Mouse (Mus musculus) layer of hippocampus, adult 2 months (tissue): Measurements from ENCODE around the gene C1ql3. TPM values are rescaled to one million over a fixed set of nuclear protein-coding genes. Genes with fewer than 3 reads are reported as not detected.

Experiments
- DNase-seq, 2 experiments: peaks; one replicate each; pipeline ENCODE4 v3.0.0; 2022; ENCODE audit warnings: low spot score in 2 of 2
- H3K27ac ChIP-seq: fragments of 200-600 bp; 2 replicates; pipeline ENCODE4 v1.8.1; 2022
- H3K4me3 ChIP-seq: fragments of 200-600 bp; 2 replicates; pipeline ENCODE4 v1.8.1; 2022; ENCODE audit warnings: mild to moderate bottlenecking
- CTCF ChIP-seq: fragments of 200-600 bp; conservative IDR thresholded peaks from 2 replicates; pipeline ENCODE4 v1.8.1; 2022; ENCODE audit warnings: antibody characterized with exemption, mild to moderate bottlenecking, moderate library complexity
- total RNA-seq, 2 experiments: library from RNA; stranded (reverse); gene quantifications; 2 replicates each; pipeline ENCODE4 v1.2.3; 2021

Gene C1ql3
- total RNA-seq, 2 experiments from 2014 or later, result 173 to 174 TPM

GRCm38 (mm10) chr2:13008433-13008832 is 3.2 kb downstream of the C1ql3 start:
- DNase-seq, result no peak
- H3K27ac ChIP-seq, result peak overlapping the region; percentile 96
- peak; percentile 71 for TF ChIP-seq CTCF
- peak overlapping the region; percentile 72 for H3K4me3 ChIP-seq

- no peak for DNase-seq
- peak overlapping the region; percentile 32; the same call in 1 of the 2 replicates for H3K27ac ChIP-seq
- H3K4me3 ChIP-seq, result no peak overlapping the region
- no peak for TF ChIP-seq CTCF
Observed at GRCm38 (mm10) chr2:13000026-13000425, 11.6 kb downstream of the C1ql3 start.

DNA sequence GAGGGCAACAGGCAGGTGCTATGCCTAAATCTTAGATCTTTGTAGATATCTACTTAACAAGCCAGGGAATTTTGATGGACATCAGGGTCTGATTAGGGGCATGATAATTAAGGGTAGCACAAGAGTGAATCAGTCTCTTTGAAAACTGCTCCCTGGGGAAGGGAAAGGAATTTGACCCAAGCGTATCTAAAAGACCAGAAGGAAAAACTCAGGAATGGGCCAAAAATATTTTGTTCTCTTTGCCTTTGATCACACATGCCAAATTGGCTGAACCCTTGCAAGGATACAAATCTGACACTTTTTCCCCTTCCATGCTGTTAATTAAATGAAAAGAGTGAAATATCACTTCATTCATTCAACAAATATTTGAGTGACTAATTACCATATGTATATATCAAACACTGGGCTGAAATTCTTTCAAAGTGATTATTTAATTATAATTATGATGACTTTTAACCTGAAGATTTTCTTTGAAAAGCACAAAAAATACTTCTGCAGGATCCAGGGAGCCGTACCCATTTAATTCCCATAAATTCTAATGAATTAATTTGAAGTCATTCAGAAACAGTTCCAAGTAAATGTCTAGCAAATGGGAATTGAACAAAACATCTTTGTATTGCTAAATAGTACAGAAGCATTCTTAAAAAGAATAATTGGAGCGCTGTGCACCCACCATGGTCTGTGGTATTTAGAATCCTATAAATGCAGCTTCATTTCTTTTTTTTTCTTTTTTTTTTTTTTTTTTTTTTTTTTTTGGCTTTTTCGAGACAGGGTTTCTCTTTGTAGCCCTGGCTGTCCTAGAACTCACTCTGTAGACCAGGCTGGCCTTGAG is 26.5 kb downstream of the C1ql3 start:
- no peak overlapping the region for H3K4me3 ChIP-seq
- no peak overlapping the region for H3K27ac ChIP-seq
- DNase-seq, result no peak
- TF ChIP-seq CTCF, result no peak

- peak in 1 of 2 experiments; percentile 34 for DNase-seq
- H3K4me3 ChIP-seq, result no peak overlapping the region
- TF ChIP-seq CTCF, result no peak
- H3K27ac ChIP-seq, result no peak overlapping the region
Observed at GRCm38 (mm10) chr2:12978771-12979170, 32.8 kb downstream of the C1ql3 start.

DNA sequence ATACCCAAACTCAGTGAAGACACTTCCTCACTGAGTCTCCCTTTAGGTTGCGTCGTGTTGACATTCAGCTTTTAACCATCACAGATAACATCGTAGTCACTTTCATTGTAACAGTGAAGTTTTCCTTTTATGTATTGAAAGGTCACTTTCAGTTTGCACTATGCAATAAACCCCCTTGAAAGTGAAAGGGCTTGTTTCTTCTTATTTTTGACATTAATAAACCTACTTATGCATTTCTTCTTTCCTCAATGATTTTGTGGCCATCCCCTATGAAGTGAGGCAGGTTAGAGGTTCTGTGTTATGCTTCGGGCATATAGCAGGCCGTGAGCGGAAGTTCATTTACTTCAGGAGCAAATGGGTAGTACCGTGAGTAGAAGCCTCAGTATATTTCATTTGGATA is 34.2 kb downstream of the C1ql3 start:
- H3K4me3 ChIP-seq, result no peak overlapping the region
- DNase-seq, result no peak
- no peak for TF ChIP-seq CTCF
- H3K27ac ChIP-seq, result no peak overlapping the region

DNA sequence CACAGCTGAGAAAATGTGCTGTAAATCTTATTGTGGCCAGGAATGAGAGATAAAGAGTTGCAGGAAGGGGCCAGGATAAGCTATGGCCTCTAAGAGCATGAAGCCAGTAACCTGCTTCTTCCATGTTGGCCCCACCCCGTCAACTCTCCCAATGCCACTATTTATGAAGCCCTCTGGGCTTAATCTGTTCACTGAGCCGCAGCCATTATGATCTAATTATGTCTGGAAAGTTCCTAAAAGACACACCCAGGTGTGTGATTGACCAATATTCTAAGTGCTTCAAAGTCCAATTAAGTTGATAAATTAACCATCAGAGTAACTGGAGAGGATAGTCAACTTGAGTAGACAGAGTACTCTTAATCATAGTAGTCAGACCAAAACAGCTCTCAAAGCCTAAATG is 37.9 kb downstream of the C1ql3 start:
- Histone ChIP-seq H3K4me3 (no peak overlapping the region), H3K27ac (no peak overlapping the region)
- no peak for DNase-seq
- no peak for TF ChIP-seq CTCF

DNA sequence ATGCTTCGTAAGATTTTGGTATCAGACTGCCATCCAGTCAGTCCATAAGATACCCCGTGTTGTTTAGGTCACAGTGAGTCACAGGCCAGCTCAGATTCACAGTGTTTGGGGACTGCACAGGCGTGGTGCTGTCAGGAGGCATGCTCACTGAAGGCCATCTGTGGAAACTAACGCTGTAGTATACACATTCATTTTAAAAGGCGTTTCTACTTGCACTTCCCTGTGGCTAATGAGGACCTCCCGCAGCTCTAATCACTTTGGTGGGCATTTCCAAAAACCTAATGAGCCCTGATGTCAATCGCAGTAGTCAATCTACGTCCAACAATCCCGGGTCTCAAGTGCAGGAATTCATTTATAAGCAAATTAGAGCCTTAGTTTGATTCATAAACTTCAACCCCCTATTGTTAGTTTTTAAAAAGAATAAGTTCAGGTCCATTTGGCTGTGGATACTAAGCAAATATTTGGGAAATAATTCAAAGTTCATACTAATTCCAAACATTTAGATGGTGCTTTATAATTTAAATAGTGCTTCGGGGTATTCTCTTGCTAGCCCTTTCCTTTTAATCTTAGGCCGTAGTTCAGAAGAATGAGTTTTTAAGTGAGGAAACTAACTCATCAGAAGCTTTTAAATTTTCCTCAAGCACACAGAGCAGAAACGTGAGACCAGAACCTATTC is 41.4 kb downstream of the C1ql3 start:
- no peak overlapping the region for H3K4me3 ChIP-seq
- DNase-seq, result peak in 1 of 2 experiments; percentile 13
- no peak overlapping the region for H3K27ac ChIP-seq
- no peak for TF ChIP-seq CTCF

DNA sequence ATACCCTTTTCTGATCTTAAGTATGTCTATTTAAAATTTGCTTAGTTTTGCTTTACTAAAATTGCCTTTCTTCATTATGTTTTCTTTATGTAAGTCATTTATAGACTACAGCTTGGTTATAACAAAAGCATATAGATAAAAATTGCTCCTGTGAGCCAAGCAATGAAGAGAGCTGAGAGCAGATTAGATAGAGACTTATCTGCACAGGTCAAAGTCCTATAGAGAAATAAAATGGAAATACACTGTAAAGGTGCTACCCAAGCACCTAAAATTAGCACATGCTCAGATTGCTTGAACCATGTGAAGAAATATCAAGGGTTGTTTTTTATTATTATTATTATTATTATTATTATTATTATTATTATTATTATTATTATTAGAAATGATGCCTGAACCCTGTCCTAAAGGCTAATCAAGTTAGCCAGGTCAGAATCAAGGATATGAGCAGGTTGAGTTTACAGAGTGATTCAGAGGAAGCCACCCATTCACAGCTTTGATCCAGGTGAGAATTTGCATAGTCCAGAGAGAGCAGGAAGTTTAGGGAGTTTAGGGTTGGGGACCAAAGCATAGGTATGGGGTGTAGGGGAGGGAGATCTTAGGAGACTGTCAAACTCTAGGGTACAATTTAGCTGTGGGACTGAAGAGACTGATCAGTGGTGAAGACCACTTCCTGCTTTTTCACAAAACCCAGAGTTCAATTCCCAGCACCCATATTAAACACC is 54.7 kb downstream of the C1ql3 start:
- TF ChIP-seq CTCF, result no peak
- no peak overlapping the region for H3K27ac ChIP-seq
- DNase-seq, result no peak
- no peak overlapping the region for H3K4me3 ChIP-seq

Other genes with a start within 250 kb of the C1ql3 start
- gene Pter, start 87.8 kb downstream of the C1ql3 start, total RNA-seq, result under 1 TPM; 0.51 to 0.66 TPM